Mouse (Mus musculus) stomach, embryonic 15.5 days (tissue): ENCODE measurements around the gene Foxf2. TPM values are rescaled to one million over a fixed set of nuclear protein-coding genes. Genes with fewer than 3 reads are reported as not detected.

Experiments
- ATAC-seq: fragments of 200-750 bp; cut with Nextera tagmentation; 2 replicates; pipeline ENCODE4 v1.8.0; 2017; ENCODE audit warnings: low read depth, moderate number of reproducible peaks, moderate TSS enrichment; ENCODE audit not compliant: insufficient read depth, low FRiP score
- H3K27ac ChIP-seq: fragments of 300-500 bp; sonication (generic); 2 replicates; pipeline ENCODE4 v1.5.1; 2015; ENCODE audit warnings: mild to moderate bottlenecking, inconsistent platforms
- H3K27me3 ChIP-seq: fragments of 300-500 bp; sonication (generic); replicated peaks from 2 replicates; pipeline ENCODE4 v1.6.1; 2015; ENCODE audit warnings: inconsistent platforms
- H3K36me3 ChIP-seq: fragments of 300-500 bp; sonication (generic); 2 replicates; pipeline ENCODE4 v1.6.1; 2015; ENCODE audit warnings: inconsistent platforms
- H3K4me1 ChIP-seq: fragments of 300-500 bp; sonication (generic); 2 replicates; pipeline ENCODE4 v1.6.1; 2015; ENCODE audit warnings: inconsistent platforms
- H3K4me2 ChIP-seq: fragments of 300-500 bp; sonication (generic); 2 replicates; pipeline ENCODE4 v1.6.1; 2015; ENCODE audit warnings: mild to moderate bottlenecking, inconsistent platforms
- H3K4me3 ChIP-seq: fragments of 300-500 bp; sonication (generic); replicated peaks from 2 replicates; pipeline ENCODE4 v1.5.1; 2015; ENCODE audit warnings: inconsistent platforms
- H3K9ac ChIP-seq: fragments of 300-500 bp; sonication (generic); 2 replicates; pipeline ENCODE4 v1.6.1; 2015; ENCODE audit warnings: inconsistent platforms
- H3K9me3 ChIP-seq: fragments of 300-500 bp; sonication (generic); 2 replicates; pipeline ENCODE4 v1.6.1; 2016; ENCODE audit warnings: inconsistent platforms
- WGBS: fragments of 180-500 bp; shearing (Covaris S2); methylation state at CpG from one replicate; pipeline ENCODE4 v1.1.7; 2015; 5-methylcytosine and 5-hydroxymethylcytosine counted together
- microRNA-seq: library from miRNA; unstranded; fragments of <30 nt; microRNA quantifications from one replicate; pipeline ENCODE4, GENCODE M21; 2016
- polyA plus RNA-seq: library from polyadenylated mRNA; unstranded; fragments of >200 nt; fragmentation: Nextera tagmentation; extraction: Ambion mirVana; gene quantifications from 2 replicates; pipeline ENCODE4 v1.2.1, GENCODE M21; 2015

Foxf2 gene
- polyA plus RNA-seq, 1 experiment from 2014 or later = 17.5 TPM

GRCm38 (mm10) chr13:31656249-31656648, 30.6 kb downstream of the Foxf2 start:
- H3K4me2 ChIP-seq = no peak overlapping the region
- WGBS = 74% methylated on average over 4 of the region's 4 CpGs
- no peaks in the 10 kb centered on the region for H3K36me3 ChIP-seq
- no peak overlapping the region for H3K4me3 ChIP-seq
- ATAC-seq = no peak
- no peak overlapping the region for H3K9ac ChIP-seq
- no peaks in the 10 kb centered on the region for H3K4me1 ChIP-seq
- H3K27ac ChIP-seq = no peak overlapping the region
- no peaks in the 10 kb centered on the region for H3K9me3 ChIP-seq
- H3K27me3 ChIP-seq = 0 out of 2 replicates have a peak, but pooled peaks cover 10% of the 10 kb centered on the region

- Histone ChIP-seq H3K4me1 (no peaks in the 10 kb centered on the region), H3K4me2 (no peak overlapping the region), H3K27ac (no peak overlapping the region), H3K27me3 (0 out of 2 replicates have a peak, but pooled peaks cover 10% of the 10 kb centered on the region), H3K36me3 (no peaks in the 10 kb centered on the region), H3K9ac (no peak overlapping the region), H3K9me3 (no peaks in the 10 kb centered on the region), H3K4me3 (no peak overlapping the region)
- 83% methylated on average over 4 of the region's 4 CpGs for WGBS
- ATAC-seq = no peak
Measured at GRCm38 (mm10) chr13:31658212-31658611, 32.6 kb downstream of the Foxf2 start.

- WGBS = 3% methylated on average over 3 of the region's 3 CpGs
- Histone ChIP-seq H3K36me3 (no peaks in the 10 kb centered on the region), H3K27me3 (0 out of 2 replicates have a peak, but pooled peaks cover 10% of the 10 kb centered on the region), H3K27ac (no peak overlapping the region), H3K9me3 (no peaks in the 10 kb centered on the region), H3K4me3 (no peak overlapping the region), H3K9ac (no peak overlapping the region), H3K4me1 (no peaks in the 10 kb centered on the region), H3K4me2 (no peak overlapping the region)
- ATAC-seq = no peak
Measured at GRCm38 (mm10) chr13:31658963-31659362, 33.3 kb downstream of the Foxf2 start.

- no peak for ATAC-seq
- no peak overlapping the region for H3K9ac ChIP-seq
- H3K27ac ChIP-seq = no peak overlapping the region
- H3K9me3 ChIP-seq = no peaks in the 10 kb centered on the region
- 65% methylated on average over 6 of the region's 6 CpGs for WGBS
- H3K4me2 ChIP-seq = no peak overlapping the region
- H3K27me3 ChIP-seq = 0 out of 2 replicates have a peak, but pooled peaks cover 10% of the 10 kb centered on the region
- H3K4me1 ChIP-seq = no peaks in the 10 kb centered on the region
- H3K36me3 ChIP-seq = no peaks in the 10 kb centered on the region
- no peak overlapping the region for H3K4me3 ChIP-seq
Measured at GRCm38 (mm10) chr13:31661211-31661610, 35.6 kb downstream of the Foxf2 start.

- Histone ChIP-seq H3K4me3 (no peak overlapping the region), H3K9ac (no peak overlapping the region), H3K4me1 (peaks cover 2% of the 10 kb centered on the region; the same call in 1 of the 2 replicates), H3K9me3 (no peaks in the 10 kb centered on the region), H3K27ac (no peak overlapping the region), H3K27me3 (0 out of 2 replicates have a peak, but pooled peaks cover under 1% of the 10 kb centered on the region), H3K36me3 (no peaks in the 10 kb centered on the region), H3K4me2 (no peak overlapping the region)
- WGBS = 80% methylated on average over 6 of the region's 6 CpGs
- no peak for ATAC-seq
Measured at GRCm38 (mm10) chr13:31665376-31665775, 39.8 kb downstream of the Foxf2 start.

GRCm38 (mm10) chr13:31667919-31668524, 42.4 kb downstream of the Foxf2 start:
- Histone ChIP-seq H3K27ac (no peak overlapping the region), H3K27me3 (no peaks in the 10 kb centered on the region), H3K4me3 (no peak overlapping the region), H3K9ac (no peak overlapping the region), H3K4me1 (peaks cover 2% of the 10 kb centered on the region; the same call in 1 of the 2 replicates), H3K9me3 (no peaks in the 10 kb centered on the region), H3K36me3 (no peaks in the 10 kb centered on the region), H3K4me2 (no peak overlapping the region)
- ATAC-seq = no peak
- 43% methylated on average over 6 of the region's 6 CpGs for WGBS

GRCm38 (mm10) chr13:31672093-31672492, 46.5 kb downstream of the Foxf2 start:
- no peaks in the 10 kb centered on the region for H3K9me3 ChIP-seq

More at GRCm38 (mm10) chr13:31672093-31672492, 46.5 kb downstream of the Foxf2 start:
- H3K27ac ChIP-seq = no peak overlapping the region
- no peak overlapping the region for H3K4me3 ChIP-seq
- H3K36me3 ChIP-seq = no peaks in the 10 kb centered on the region
- WGBS = 83% methylated on average over 3 of the region's 3 CpGs
- no peak overlapping the region for H3K9ac ChIP-seq
- no peaks in the 10 kb centered on the region for H3K27me3 ChIP-seq
- ATAC-seq = no peak
- H3K4me2 ChIP-seq = no peak overlapping the region
- peaks cover 2% of the 10 kb centered on the region; the same call in 1 of the 2 replicates for H3K4me1 ChIP-seq

Small RNA genes within 50 kb of the gene (microRNA-seq; reads per million reads assigned to microRNA genes)
- gene Gm27516 = not detected

Other genes starting within 250 kb of the Foxf2 start
- gene Foxq1, start 69.7 kb upstream of the Foxf2 start, polyA plus RNA-seq = 15.1 and 16.7 TPM in 2 replicates
- not detected in 2 replicates for gene A530084C06Rik, start 66.5 kb upstream of the Foxf2 start, polyA plus RNA-seq
- gene Foxc1, start 180.8 kb downstream of the Foxf2 start, polyA plus RNA-seq = 0.18 and 0.28 TPM in 2 replicates